Mouse (Mus musculus) cerebellum, adult 11 months (tissue): Measurements from ENCODE around the gene Ireb2.
"Not testable (repeated sequence)": the region's sequence is repeated elsewhere in the genome, so short reads cannot be mapped to it uniquely, and the experiment has no call there.

Experiments
- DNase-seq: peaks from one replicate; pipeline ENCODE4 v3.0.0; 2022

The Ireb2 gene

DNA sequence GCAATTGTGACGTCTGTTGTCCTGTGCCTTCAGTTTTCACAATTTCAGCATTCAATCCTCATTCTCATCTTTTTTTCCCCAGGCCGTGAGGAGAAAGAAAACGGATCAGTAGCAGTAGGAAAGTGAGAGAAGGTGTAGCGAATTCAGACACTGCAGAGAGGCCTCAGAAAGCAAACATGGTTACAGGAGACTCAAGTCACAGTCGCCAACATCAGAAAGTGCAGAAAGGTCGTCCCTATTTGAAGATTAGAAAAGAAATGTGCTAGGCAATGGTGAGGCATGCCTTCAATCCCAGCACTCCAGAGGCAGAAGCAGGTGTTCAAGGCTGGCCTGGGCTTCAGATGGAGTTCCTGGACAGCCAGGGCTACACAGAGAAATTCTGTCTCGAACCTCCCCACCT lies 52.0 kb downstream of the Ireb2 start:
- no peak for DNase-seq

DNA sequence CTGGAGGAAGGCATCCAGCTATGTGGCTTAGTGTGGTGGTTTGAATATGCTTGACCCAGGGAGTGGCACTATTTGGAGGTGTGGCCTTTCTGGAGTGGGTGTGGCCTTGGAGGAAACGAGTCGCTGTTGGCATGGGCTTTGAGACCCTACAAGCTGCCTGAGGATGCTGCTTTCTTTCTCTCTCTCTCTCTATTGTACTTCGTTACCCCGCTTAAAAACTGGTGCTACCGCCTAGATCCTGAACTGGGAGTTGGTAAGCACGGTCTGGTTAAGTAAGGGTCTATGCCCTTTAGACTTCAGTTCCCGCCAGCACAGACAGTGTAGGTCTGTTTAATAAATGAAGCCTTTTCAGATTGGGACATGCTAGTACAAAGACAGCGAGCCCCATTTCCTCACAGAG lies 52.8 kb downstream of the Ireb2 start:
- DNase-seq: no peak

DNA sequence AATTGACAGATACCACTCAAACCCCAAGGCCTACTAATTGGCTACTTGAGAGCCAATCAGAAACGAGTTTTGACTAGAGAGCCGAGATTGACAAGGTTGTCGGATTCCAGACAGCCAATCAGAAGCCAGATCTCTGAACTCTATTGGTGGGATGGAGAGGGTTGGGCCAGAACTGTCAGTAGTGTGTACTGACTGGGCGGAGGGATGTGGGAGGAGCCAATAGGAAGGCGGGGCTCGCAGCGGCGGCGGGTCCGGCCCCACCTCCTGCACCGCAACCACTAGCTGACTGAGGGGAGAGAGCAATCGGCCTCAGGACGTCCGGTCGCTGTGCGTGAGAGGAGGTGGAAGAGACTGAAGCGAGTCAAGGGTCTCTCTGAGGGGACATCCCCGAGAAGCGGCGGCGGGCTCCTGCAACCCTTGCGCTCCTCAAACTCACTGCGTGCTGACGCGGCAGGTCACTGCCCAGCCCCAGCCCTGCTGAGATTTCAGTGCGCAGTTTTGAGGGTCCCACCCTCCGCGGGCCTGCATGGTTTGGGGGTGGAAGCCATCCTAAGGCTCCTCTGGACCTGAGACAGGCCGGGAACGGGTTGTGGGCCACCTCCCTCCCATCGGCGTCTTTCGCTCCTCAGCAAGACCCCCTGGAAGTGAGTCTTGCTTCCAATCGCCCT lies 53.6 kb downstream of the Ireb2 start, which contains the start of gene Hykk:
TSS of gene Hykk (plus strand) at position 274 of the 668 bp plus-strand sequence.
- DNase-seq: peak; percentile 88

DNA sequence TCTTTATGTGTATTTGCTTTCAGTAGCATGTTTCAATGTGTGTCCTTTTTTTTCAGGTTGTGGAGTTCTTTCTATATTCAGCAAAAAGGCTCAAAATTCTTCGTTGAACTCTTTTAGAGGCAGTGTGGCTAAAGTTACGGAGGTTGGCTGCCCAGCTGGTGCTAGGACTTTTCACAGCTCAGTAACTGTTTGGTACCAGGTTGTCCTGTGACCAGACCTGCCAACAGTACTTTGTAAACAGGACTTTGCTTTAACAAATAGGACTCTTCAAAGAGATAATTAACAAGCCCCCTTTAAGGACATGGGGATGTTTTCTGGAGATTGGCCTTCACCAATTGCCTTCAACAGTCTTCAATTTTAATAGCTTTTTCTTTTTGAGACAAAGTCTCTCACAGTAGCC lies 54.6 kb downstream of the Ireb2 start:
- DNase-seq: no peak

DNA sequence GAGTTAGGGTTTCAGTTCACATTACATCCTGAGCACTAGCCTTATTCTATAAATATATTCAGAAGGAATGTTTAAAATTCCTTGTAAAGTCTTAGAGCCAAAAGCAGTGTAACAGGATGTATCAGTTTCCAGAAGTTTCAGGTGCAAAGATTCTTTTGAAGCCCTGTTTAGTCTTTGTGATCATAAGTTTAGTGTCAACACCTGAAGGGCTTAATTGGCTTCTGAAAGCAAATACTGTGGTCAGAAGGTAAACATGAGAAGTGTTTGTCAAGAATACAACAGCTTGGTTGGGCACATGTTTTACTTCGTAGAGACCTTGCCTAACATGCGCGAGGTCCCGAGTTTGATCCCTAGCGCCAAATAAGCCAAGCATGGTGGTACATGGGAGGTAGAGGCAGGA lies 55.2 kb downstream of the Ireb2 start:
- no peak for DNase-seq

DNA sequence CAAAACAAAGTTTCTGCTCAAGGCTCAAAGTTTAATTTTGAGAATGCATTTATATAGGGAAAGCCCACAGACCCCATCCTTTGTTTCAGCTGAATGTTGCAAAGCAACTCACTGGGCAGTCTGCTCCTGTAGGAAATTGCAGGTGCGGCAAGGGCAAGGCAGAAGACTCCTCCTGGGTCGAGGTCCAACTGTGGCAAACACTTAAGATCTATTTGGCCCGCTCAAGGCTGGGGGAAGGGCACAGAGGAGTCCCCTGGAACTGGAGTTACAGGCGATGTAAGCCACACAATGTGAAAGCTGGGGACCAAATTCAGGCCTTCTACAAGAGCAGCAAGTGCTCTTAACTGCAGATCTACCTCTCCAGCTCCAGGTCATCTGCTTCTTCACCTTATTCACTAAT lies 56.4 kb downstream of the Ireb2 start:
- no peak for DNase-seq

DNA sequence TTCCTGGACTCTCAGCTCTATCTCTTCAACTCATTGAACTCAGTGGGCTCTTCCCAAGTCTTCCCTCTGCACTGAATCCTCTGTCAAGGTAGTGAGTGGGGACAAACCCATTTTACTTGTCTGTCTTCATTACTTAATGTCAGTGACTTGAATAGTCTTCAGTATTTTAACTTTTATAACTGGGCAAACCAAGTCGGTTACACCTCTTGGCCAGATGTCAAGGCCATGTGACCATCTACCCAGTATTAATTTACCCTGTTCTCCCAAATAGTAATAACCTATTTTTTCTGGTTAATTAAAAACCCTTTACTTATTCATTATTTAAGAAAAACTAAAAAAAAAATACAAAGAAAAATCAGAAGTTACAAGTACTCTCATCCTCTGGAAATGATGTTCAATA lies 67.2 kb downstream of the Ireb2 start:
- DNase-seq: no peak

DNA sequence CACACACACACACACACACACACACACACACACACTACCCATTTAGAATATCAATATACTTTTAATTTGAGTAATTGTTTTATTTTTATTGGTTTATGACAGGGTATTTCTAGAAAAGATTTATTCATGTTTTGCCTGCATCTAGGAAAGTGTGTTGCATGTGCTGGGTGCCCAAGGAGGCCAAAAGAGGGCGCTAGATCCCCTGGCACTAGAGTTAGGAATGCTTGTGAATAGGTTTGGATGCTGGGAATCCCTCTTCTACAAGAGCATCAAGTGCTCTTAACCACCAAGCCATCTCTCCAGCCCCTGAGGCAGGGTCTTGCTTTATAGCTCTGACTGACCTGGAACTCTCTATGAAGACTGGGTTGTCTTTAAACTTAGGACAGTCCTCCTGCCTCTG lies 68.2 kb downstream of the Ireb2 start:
- no peak for DNase-seq

DNA sequence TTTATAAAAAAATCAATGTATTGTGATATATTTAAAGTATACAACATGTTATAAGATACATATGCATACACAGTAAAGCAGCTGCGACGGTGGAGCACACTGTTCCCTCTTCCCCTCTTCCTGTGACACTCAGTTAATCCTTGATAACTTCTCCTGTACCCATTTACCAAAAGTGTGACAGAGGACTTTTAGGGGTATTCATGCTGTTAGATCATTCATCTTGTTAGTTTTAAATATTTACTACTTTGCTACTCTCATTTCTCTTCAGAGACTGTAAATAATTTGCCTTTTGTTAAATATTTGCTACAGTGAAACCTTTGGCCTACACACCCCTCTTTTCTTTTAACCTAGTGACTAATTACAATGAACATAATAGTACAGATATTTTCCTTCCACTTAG lies 68.8 kb downstream of the Ireb2 start:
- no peak for DNase-seq

DNA sequence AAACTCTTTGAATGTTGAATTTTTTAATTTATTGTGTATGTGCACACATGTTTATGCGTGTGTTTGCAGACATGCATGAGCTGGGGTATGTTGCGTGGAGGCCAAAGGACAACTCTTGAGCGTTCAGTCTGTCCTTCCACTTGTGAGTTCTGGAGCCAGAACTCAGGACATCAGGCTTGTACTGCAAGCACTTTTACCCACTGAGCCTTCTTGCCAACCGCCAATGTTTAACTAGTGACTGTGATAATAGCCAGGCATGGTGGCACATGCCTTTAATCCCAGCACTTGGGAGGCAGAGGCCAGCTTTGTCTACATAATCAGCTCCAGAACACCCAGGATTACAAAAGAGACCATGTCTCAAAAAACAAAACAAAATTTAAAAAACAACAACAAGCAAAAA lies 78.5 kb downstream of the Ireb2 start:
- no peak for DNase-seq

DNA sequence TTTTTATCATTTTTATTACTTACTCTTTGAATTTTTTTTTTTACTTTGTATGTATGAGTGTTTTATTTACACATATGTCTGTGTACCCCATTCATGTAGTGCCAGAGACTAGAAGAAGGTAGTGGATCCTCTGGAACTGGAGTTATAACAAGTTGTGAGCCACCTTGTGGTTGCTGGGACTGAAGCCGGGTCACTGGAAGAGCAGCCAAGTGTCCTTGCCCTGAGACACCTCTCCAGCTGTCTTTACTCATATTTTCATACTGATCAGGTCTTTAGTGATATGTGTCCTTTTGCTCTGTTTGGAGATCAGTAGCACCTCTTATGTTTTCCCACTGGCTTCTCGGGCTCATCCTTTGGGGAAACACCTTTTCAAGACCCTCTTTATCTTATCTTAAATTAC lies 80.9 kb downstream of the Ireb2 start:
- no peak for DNase-seq

DNA sequence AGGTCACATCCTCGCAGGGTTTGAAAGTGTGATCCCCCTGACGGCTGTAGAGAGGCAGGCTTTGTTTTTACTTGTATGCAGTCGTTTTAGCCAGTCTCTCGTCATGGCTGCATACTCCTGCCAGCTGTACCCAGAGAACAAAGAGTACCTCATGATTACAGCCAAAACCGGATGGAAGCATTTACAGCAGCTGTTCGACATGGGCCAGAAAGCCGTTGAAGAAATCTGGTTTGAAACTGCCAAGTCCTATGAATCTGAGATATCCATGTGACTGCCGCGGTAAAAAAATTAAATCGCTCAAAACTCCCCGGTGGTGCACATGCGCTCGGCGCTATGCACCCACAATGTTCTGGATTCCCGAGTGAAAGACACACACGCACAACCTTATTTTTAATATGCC lies 82.7 kb downstream of the Ireb2 start:
- DNase-seq: no peak

DNA sequence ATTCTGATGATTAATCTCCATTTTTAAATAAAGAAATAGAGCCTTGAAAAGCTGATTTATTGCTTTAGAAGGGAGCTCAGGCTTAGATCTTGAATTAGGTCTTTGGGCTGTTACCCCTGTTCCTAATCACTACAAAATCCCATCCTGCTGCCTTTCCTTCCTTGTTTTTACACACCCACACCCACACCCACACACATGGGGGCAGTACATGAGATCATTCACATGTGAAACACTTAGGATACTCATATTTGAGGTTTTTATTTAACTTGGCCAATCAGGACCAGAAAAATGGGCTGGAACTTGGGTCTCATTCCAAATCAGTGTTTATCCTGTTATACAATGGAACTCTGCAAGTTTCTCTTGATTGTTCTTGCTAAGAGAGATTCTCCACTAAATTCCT lies 85.9 kb downstream of the Ireb2 start:
- no peak for DNase-seq

DNA sequence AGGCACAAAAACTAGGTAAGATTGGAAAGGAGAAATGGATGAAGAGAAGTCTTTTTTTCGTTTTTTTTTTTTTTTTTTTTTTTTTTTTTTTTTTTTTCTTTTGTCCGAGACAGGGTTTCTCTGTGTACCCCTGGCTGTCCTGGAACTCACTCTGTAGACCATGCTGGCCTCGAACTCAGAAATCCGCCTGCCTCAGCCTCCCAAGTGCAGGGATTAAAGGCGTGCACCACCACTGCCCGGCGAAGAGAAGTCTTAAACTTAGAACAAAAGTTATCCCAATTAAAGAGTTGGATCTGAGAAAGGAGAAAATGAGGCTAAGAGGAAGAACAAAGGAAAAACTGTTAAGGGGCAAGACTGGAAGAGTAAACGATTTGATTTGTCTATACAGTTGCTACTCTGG lies 86.6 kb downstream of the Ireb2 start:
- not testable (repeated sequence) for DNase-seq

DNA sequence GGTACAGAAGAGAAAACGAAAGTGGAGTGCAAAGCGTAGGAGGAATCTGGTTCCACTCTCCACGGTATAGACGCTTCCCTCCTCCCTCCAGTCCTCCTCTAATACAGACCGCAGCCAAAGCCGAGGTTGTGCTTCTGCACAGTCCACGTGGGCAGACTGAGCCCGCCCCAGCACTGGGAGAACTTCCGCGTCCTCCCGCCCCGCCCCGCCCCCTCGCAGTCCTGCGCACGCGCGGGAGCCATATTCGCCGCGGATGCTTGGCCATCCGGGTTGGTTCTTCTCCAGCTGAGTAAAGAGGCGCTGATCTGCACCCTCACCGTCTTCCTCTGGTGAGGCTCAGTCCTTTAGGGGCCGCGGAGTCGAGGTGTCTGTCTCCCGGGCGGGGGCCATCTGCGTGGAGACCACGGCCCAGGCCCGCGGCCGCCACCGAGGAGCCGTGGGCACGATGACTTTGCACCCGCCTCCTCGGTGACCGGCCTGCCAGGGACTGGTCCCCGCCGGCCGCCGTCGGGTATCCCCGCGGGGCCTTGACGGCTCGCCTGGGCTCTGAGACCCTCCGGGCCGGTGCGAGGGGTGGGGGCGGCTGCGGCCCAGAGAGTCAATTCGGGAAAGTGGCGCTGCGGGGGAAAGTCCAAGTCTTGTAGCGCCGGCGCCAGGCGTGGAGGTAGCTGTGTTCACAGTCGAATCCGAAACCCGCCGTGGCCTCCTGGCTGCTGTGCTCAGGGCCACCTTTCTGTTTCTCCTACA lies 87.2 kb downstream of the Ireb2 start, which contains the start of the genes Psma4 and AY074887:
TSS of gene Psma4 (plus strand) at position 216 of the 747 bp plus-strand sequence.
TSS of gene AY074887 (minus strand) at position 424 of the 747 bp plus-strand sequence.
- DNase-seq: peak; percentile 86

DNA sequence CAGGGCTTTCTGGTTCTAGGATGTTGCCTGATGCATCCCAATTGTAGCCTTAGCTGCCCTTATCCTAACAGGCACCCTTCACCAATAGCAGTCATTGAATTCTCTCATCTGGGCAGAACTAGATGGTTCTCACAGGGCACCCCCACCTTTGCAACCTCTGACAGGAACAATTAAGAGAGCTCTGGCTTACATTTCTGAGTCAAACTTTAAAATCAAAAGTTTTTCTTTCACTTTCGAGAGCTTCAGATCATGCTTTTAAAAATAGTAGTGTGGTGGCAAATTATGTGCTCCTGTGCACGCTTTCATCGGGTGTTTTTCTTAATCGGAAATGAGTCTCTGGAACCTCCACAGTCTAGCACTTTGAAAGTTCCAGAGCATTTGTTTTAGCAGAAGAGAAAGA lies 97.5 kb downstream of the Ireb2 start:
- DNase-seq: no peak
